Mouse (Mus musculus): ENCODE results near the gene Stk32b. TPM values are rescaled to one million over a fixed set of nuclear protein-coding genes. Genes with fewer than 3 reads are reported as not detected.

Gene Stk32b
- total RNA-seq, 2 experiments from 2014 or later: not detected

GRCm38 (mm10) chr5:37551649-37552048 is 165.3 kb downstream of the Stk32b start:
- no peak for ATAC-seq (replicated peaks; ENCODE audit: low FRiP score, low TSS enrichment, poor library complexity, severe bottlenecking)

- ATAC-seq (replicated peaks; ENCODE audit: low FRiP score, low TSS enrichment, poor library complexity, severe bottlenecking): no peak
These were observed 181.2 kb downstream of the Stk32b start for GRCm38 (mm10) chr5:37535726-37536293.

- ATAC-seq (replicated peaks; ENCODE audit: low FRiP score, low TSS enrichment, poor library complexity, severe bottlenecking): no peak
These were observed 181.7 kb downstream of the Stk32b start for GRCm38 (mm10) chr5:37535227-37535626.

GRCm38 (mm10) chr5:37525363-37525762 is 191.6 kb downstream of the Stk32b start:
- ATAC-seq (replicated peaks; ENCODE audit: low FRiP score, low TSS enrichment, poor library complexity, severe bottlenecking): no peak

GRCm38 (mm10) chr5:37520441-37520840 is 196.5 kb downstream of the Stk32b start:
- no peak for ATAC-seq (replicated peaks; ENCODE audit: low FRiP score, low TSS enrichment, poor library complexity, severe bottlenecking)

GRCm38 (mm10) chr5:37512479-37512878 is 204.5 kb downstream of the Stk32b start:
- ATAC-seq (replicated peaks; ENCODE audit: low FRiP score, low TSS enrichment, poor library complexity, severe bottlenecking): no peak

GRCm38 (mm10) chr5:37506880-37507519 is 210.0 kb downstream of the Stk32b start:
- ATAC-seq (replicated peaks; ENCODE audit: low FRiP score, low TSS enrichment, poor library complexity, severe bottlenecking): no peak

- no peak for ATAC-seq (replicated peaks; ENCODE audit: low FRiP score, low TSS enrichment, poor library complexity, severe bottlenecking)
These were observed 221.9 kb downstream of the Stk32b start for GRCm38 (mm10) chr5:37494984-37495476.

GRCm38 (mm10) chr5:37472025-37472608 is 244.9 kb downstream of the Stk32b start:
- no peak for ATAC-seq (replicated peaks; ENCODE audit: low FRiP score, low TSS enrichment, poor library complexity, severe bottlenecking)

- no peak for ATAC-seq (replicated peaks; ENCODE audit: low FRiP score, low TSS enrichment, poor library complexity, severe bottlenecking)
These were observed 245.4 kb downstream of the Stk32b start for GRCm38 (mm10) chr5:37471584-37471983.

- no peak for ATAC-seq (replicated peaks; ENCODE audit: low FRiP score, low TSS enrichment, poor library complexity, severe bottlenecking)
These were observed 247.9 kb downstream of the Stk32b start for GRCm38 (mm10) chr5:37469031-37469430.

- ATAC-seq (replicated peaks; ENCODE audit: low FRiP score, low TSS enrichment, poor library complexity, severe bottlenecking): no peak
These were observed 249.3 kb downstream of the Stk32b start for GRCm38 (mm10) chr5:37467646-37468045.

GRCm38 (mm10) chr5:37465461-37465860 is 251.5 kb downstream of the Stk32b start:
- no peak for ATAC-seq (replicated peaks; ENCODE audit: low FRiP score, low TSS enrichment, poor library complexity, severe bottlenecking)

GRCm38 (mm10) chr5:37458236-37458635 is 258.7 kb downstream of the Stk32b start:
- ATAC-seq (replicated peaks; ENCODE audit: low FRiP score, low TSS enrichment, poor library complexity, severe bottlenecking): no peak

- ATAC-seq (replicated peaks; ENCODE audit: low FRiP score, low TSS enrichment, poor library complexity, severe bottlenecking): no peak
These were observed 259.1 kb downstream of the Stk32b start for GRCm38 (mm10) chr5:37457831-37458230.

- ATAC-seq (replicated peaks; ENCODE audit: low FRiP score, low TSS enrichment, poor library complexity, severe bottlenecking): no peak
These were observed 259.8 kb downstream of the Stk32b start for GRCm38 (mm10) chr5:37457191-37457590.

GRCm38 (mm10) chr5:37456590-37456989 is 260.4 kb downstream of the Stk32b start:
- ATAC-seq (replicated peaks; ENCODE audit: low FRiP score, low TSS enrichment, poor library complexity, severe bottlenecking): no peak

- no peak for ATAC-seq (replicated peaks; ENCODE audit: low FRiP score, low TSS enrichment, poor library complexity, severe bottlenecking)
These were observed 269.4 kb downstream of the Stk32b start for GRCm38 (mm10) chr5:37447546-37447945.

- no peak for ATAC-seq (replicated peaks; ENCODE audit: low FRiP score, low TSS enrichment, poor library complexity, severe bottlenecking)
These were observed 274.2 kb downstream of the Stk32b start for GRCm38 (mm10) chr5:37442767-37443166.

GRCm38 (mm10) chr5:37435417-37435816 is 281.6 kb downstream of the Stk32b start:
- ATAC-seq (replicated peaks; ENCODE audit: low FRiP score, low TSS enrichment, poor library complexity, severe bottlenecking): no peak

GRCm38 (mm10) chr5:37427210-37427609 is 289.8 kb downstream of the Stk32b start:
- no peak for ATAC-seq (replicated peaks; ENCODE audit: low FRiP score, low TSS enrichment, poor library complexity, severe bottlenecking)
